Mouse (Mus musculus) brain, embryonic 14.5 days (tissue): Measurements from ENCODE around the gene Kctd7. TPM values are rescaled to one million over a fixed set of nuclear protein-coding genes. Genes with fewer than 3 reads are reported as not detected.

ENCODE experiments used
- DNase-seq: peaks from one replicate; pipeline ENCODE4 v3.0.0-alpha.2; 2011; ENCODE audit warnings: low read depth
- CTCF ChIP-seq: fragments of 200-500 bp; IDR thresholded peaks from 2 replicates; pipeline ENCODE4 v1.5.1; 2012; ENCODE audit warnings: inconsistent platforms, mild to moderate bottlenecking, moderate library complexity, borderline replicate concordance; ENCODE audit not compliant: insufficient read depth, insufficient read length; ENCODE audit errors: extremely low read depth
- POLR2A ChIP-seq: fragments of 200-500 bp; IDR thresholded peaks from 2 replicates; pipeline ENCODE4 v1.6.1; 2012; ENCODE audit warnings: mild to moderate bottlenecking, inconsistent platforms, borderline replicate concordance; ENCODE audit not compliant: poor library complexity, insufficient read depth, insufficient read length, severe bottlenecking; ENCODE audit errors: extremely low read depth
- polyA plus RNA-seq: library from polyadenylated mRNA; depleted of rRNA; stranded (reverse); fragments of >200 nt; gene quantifications from 2 replicates; pipeline ENCODE4 v1.2.3, GENCODE M21; 2012; rRNA removed

The Kctd7 gene
- polyA plus RNA-seq, result 11.7 and 12.4 TPM in 2 replicates

DNA sequence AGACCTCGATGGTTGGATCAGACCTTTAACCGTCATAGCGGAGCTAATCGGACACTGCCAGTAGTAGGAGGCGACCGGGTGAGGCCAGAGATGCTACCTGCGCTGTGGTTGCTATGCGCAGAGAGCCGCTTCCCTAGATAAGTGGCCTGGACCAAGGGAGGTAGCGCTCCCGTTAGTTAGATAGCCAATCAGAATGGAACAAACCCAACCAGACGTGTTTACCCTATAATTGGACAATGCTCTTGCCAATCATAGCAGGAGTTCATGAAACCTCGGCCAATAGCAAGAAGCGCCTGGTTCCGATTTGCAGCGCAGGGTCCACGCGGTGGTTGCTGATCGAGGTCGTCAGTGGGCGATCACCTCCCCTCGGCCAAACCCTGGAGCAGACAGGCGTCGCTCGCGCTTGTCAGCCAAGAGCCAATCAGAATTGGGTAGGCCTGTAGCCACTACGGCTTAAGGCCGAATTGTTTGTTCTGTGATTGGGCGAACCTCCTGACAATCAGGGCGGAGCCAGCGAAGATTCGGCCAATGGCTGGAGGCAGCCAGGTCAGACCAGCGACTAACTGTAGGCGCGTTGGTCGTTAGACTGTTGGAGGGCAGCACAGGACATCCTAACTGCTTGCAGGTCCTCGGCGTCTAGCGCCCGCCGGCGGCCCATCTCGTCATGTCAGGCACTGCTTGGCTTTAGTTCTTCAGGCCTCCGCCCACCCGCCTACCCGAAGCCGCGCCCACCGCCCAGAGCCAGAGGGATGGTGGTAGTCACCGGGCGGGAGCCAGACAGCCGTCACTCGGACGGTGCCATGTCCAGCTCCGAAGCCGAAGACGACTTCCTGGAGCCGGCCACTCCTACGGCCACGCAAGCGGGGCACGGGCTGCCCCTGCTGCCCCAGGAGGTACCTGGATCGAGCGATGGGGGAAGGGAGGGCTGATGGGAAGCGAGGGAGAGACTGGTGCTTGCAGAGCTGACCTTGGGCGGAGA lies at the start of gene Kctd7:
TSS of gene Kctd7 (plus strand) at position 528 of the 979 bp plus-strand sequence.
- TF ChIP-seq CTCF, result peak; percentile 46; the same call in 1 of the 2 replicates
- no peak for TF ChIP-seq POLR2A

DNA sequence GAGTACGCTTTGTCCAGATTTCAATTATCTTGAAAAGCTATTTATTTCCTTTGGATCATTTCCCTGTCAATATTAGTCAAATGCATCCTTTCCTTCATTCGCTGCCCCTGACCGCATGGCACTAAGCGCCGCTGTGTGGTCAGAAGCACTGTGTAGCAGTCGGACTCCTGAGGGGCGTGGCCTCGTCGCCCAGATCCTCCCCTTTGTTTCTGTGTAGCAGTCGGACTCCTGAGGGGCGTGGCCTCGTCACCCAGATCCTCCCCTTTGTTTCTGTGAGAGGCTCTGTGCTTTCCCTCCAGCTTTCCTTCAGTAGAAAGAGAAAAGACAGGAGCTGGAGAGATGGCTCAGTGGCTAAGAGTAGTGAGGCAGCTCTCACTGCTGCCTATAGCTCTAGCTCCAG lies 47.9 kb upstream of the Kctd7 start:
- peak; percentile 66 for DNase-seq
- TF ChIP-seq POLR2A (no peak), CTCF (no peak; the same call in 1 of the 2 replicates)

More for the DNA sequence above, at the start of gene Kctd7:
- peak; percentile 99 for DNase-seq

DNA sequence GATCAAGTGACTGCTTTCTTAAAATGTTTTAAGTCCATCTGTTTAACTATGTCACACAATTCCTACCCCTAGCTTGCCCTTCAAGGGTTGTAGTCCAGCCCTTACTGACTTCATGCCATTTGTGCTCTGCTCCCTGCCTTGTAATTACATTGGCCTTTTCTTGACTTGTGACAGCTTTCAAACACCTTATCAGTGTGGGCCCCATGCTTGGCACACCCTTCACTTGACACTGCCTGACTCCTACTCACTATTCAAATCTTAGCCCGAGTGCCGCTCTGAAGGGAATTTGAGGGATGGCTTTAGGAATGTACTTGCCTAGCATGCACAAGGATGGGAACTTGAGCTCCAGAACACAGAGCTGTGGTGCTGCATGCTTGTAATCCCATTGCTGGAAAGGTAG lies 46.8 kb upstream of the Kctd7 start:
- no peak for DNase-seq
- no peak for TF ChIP-seq CTCF
- TF ChIP-seq POLR2A, result no peak

DNA sequence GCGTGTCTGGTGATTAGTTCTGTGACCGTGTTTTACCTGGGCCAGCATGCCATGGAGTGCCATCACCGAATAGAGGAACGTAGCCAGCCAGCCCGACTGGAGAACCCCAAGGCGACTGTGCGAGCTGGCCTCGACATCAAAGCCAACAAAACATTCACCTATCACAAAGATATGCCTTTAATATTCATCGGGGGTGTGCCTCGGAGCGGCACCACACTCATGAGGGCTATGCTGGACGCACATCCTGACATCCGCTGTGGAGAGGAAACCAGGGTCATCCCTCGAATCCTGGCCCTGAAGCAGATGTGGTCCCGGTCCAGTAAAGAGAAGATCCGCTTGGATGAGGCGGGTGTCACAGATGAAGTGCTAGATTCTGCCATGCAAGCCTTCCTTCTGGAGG lies 42.9 kb upstream of the Kctd7 start:
- no peak for TF ChIP-seq POLR2A
- TF ChIP-seq CTCF, result no peak
- DNase-seq, result no peak

DNA sequence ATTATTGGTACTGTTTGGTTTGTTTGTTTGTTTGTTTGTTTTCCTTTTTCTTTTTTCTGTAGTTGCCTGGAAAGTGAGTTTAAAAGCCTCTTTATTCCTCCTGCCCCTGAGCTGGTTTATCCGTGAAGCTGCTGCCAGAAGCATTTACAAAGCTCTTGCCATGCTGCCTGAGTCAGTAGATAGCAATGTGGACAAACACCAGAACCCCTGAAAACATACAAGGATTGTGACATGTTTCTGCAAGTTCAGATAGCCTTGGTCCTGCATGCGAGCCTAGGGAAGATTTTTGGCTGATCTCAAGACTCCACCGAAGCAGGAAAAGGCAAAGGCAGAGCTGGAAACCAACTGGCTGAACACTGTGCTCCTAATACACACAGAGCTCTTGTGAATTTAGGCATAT lies 35.3 kb upstream of the Kctd7 start:
- no peak for DNase-seq
- TF ChIP-seq POLR2A (no peak), CTCF (no peak)

DNA sequence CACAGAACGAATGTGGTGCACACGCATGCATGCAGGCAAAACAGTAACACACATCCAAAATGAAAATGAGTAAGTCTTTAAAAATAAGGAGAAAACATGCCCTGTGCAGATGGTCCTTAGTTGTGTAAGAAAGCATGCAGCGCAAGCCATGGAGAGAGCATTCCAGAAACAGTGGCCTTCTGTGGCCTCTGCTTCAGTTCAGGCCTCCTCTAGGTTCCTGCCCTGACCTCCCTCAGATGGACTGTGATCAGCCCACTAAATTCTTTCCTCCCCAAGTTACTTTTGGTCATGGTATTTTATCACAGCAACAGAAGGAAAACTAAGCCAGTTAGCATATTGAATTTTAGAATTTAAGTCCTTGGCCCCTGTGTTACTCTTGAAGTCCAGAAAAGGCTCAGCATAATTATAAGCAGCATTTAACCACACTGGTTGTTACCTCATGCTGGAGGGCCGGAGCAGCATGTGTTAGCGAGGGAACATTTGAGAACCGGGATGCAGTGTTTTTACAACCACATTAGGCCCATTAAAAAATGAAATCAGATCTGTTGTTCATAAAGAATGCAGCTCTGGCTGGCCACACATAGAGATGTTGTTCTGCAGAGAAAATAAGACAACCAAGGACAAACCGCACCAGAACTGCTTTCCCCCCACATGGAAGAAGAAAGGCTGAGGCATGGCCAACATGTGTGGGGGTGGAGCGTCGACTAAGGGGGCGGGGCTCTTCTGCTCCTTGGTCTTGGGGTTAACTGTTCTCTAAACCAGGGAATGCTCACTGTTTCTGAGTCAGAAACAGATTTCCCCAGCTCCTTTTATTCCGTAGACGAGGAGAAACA lies 33.8 kb upstream of the Kctd7 start:
- DNase-seq, result no peak
- TF ChIP-seq CTCF (no peak), POLR2A (no peak)

DNA sequence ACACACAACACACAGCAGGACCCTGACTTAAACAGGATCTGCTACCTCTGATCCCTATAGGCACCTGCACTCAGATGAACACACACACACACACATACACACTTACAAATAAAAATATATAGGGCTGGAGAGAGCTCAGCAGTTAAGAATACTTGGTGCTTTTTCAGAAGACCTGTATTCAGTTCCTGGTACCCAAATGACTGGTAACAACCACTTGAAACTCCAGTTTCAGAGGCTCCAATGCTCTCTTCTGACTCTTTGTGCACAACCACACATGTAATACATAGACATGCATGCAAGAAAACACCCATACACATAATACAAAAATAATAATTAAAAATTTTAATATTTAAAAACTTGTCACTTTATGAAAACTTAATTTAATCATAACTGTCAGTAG lies 32.0 kb upstream of the Kctd7 start:
- TF ChIP-seq CTCF (no peak), POLR2A (no peak)

DNA sequence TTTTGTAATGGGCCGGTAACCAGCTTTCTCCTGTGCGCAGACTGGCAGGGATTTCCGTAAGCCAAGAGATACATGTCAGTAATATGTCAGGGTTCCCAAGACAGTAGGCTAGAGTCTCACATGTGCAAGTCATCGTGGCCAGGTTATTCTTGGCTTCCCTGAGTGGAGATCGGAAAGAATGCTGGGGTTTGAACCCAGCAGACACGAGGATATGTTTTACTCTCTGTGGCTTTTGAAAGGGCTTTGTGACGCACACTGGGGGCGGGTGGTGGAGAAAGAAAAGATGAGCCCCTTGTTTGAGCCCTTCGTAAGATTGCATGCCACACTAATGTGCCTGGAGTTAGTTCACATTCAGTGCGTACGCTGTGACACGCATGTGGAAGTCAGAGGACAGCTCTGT lies 28.5 kb upstream of the Kctd7 start:
- no peak for DNase-seq
- TF ChIP-seq CTCF (no peak), POLR2A (no peak)

More for the DNA sequence above, 32.0 kb upstream of the Kctd7 start:
- DNase-seq, result no peak

DNA sequence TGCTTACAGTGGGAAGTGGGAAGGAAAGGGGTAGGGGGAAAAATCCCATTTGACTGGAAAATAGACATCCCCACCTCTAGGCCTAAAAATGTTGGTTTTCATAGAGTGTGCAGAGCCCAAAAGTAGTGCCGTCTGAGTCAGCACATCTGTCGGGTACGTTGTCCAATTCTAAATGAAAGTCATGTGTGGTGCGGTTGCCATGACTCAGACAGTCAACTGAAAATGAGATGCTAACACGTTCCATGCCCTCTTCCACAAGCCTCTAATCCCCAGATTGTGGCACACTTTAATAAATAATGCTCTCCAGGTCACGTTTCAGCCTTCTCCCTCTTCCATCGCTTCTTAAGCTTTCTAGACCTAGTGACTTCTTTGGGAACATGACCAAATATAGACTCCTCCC lies 27.8 kb upstream of the Kctd7 start:
- no peak for DNase-seq
- TF ChIP-seq CTCF, result no peak
- no peak for TF ChIP-seq POLR2A

DNA sequence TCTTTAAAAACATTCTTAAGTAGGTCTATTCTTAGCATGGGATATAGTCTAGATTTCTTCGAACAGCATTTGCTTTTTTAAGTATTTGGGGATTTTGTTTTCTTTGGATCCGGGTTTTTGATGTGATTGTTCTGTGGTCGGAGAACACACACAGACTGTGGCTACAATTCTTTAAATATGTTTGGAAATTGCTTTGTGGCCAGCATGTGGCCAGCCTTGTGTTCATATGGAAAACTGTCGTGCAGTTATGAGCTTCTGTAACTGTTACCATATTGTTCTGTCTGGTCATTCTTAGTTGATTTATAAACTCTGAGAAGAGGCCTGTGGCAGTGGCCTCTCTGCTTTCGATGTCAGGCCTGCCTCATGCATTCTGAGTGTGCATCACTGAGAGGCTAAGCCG lies 26.7 kb upstream of the Kctd7 start:
- no peak for DNase-seq
- TF ChIP-seq CTCF (no peak), POLR2A (no peak)

DNA sequence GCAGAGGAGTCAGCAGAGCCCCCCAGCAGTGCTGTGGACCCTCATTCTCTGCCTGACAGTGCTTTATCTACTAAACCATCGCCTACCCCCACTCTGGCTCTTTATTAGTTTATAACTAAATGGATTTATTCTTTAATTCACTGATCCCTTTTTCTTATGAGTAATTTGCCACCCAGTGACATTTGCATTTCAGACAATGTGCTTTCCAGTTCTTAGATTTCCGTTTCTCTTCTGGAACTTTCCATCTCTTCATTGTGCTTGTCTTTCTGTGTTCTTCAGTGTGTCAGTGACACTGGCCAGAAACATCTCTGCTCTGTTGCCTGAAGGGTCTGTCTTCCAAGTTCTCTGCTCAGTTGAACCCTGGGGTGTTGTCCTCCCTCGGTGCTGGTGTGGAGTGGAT lies 25.4 kb upstream of the Kctd7 start:
- no peak for TF ChIP-seq CTCF
- TF ChIP-seq POLR2A, result no peak

DNA sequence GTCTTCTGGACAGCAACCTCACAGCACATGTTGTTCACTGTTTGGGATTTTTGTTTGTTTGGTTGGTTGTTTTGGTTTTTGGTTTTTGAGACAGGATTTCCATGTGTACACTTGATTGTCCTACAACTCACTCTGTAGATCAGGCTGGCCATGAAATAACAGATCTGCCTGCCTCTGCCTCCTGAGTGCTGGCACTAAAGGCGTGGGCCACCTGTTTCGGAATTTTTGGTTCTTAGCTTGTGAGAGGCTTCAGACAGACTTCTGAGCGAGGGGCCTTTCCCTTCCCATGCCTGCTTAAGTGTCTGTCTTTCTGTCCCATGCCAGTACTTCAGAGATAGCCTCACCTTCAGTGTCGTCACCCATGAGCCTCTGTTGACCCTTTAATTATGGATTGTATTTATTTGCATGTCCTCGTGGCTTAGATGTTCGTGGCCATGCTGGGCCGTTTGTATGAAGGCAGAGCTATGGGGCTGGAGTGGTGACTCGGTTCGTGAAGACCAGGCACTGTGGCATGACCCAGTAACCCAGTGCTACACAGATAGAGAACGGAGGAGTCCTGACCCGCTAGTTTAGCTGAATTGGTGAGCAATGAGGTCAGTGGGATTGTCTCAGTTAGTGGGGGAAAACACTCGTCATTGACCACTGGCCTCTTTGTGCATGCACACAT lies 24.5 kb upstream of the Kctd7 start:
- TF ChIP-seq POLR2A (no peak), CTCF (no peak)
- no peak for DNase-seq

More for the DNA sequence above, 25.4 kb upstream of the Kctd7 start:
- no peak for DNase-seq

DNA sequence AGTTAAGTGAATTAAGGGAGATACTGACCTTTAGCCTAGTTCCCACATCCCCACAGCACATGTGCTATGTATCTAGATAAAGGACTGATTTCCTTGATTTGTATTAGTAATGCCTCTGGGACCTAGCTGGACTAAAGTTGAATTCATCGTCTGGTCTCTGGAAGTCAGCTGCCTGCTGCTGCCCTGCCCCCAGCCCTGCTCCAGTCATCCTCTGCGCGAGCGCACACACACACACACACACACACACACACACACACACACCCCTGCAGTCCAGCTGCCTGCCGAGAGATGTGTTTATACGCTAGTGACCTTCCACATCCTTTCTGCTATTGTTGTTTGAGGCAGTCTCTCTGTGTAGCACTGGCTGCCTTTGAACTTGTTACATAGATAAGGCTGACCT lies 23.8 kb upstream of the Kctd7 start:
- peak; percentile 40 for DNase-seq
- TF ChIP-seq POLR2A, result no peak
- no peak for TF ChIP-seq CTCF

DNA sequence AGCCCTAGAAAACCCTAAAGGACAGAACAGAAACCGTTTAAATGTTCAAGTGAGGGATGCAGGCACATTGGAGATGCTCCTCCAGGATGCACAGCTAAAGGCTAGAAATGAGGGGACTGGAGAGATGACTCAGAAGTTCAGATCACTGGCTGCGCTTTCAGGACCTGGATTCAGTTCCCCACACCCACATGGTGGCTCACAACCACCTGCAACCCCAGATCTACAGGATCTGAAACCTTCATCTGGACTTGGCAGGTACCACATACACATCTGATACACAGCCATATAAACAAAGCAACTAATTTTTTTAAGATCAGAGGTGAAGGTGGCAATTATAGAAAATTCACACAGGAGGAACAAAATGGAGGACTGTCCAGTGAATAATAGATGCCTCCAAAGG lies 22.3 kb upstream of the Kctd7 start:
- no peak for DNase-seq
- TF ChIP-seq POLR2A (no peak), CTCF (no peak)
